19 mouse cellular contexts compared by ENCODE assay signal in genomic region chr4:81252859-81253780, GRCm38 (mm10).
A peak's percentile ranks its signal among the peaks of the same experiment; 100 is the strongest.
DNase-seq lines count a peak whose midpoint lies in the region; ATAC-seq and TF ChIP-seq lines count a peak whose summit lies in the region.
"Had no signal": no experiment of that assay in that cellular context is flagged by ENCODE, and none has a peak within 500 bp of the region (broad histone marks: within the 10 kb centered on the region; RNA-seq: fewer than 3 reads in every experiment).

No protein-coding gene starts in this region.

- DNase-seq in heart, adult 11 months: peak; percentile 46
- no peak for DNase-seq in heart, adult 8-10 months (ENCODE audit: low spot score)
- no peak for DNase-seq in liver, postnatal 0 days
- DNase-seq in liver, embryonic 11.5 days (ENCODE audit: low spot score): no peak
- peak; percentile 18 for DNase-seq in retina, embryonic 14.5 days (ENCODE audit: low spot score)
- no peak for DNase-seq in spleen, adult 18-20 months
- no peak for DNase-seq in thymus, postnatal 25 days
- DNase-seq: adrenal gland, adult 8-10 months; cerebellum, adult 11-12 months; cerebellum, postnatal 36 days; heart, adult 2 months; layer of hippocampus, postnatal 36 days; left cerebral cortex, postnatal 4 days; thymus, postnatal 14 days had no signal

- H3K4me1 ChIP-seq in liver, postnatal 0 days (ENCODE audit: insufficient read depth): no peaks in the 10 kb centered on the region
- no peaks in the 10 kb centered on the region for H3K4me1 ChIP-seq in liver, embryonic 11.5 days (replicated peaks; ENCODE audit: control insufficient read depth, insufficient read depth, low read length)
- H3K4me1 ChIP-seq in forebrain, embryonic 13.5 days: 0 out of 2 replicates have a peak, but pooled peaks cover 5% of the 10 kb centered on the region
- H3K4me1 ChIP-seq: embryonic facial prominence, embryonic 12.5 days; liver, embryonic 12.5 days had no signal

- TF ChIP-seq CTCF in liver, postnatal 0 days (IDR thresholded peaks at IDR 0.05; ENCODE audit: low read depth): no peak

- no peak for TF ChIP-seq EP300 in liver, postnatal 0 days (IDR thresholded peaks at IDR 0.05; ENCODE audit: low read depth)

- peak; percentile 67 for ATAC-seq in liver, postnatal 0 days
- no peak for ATAC-seq in liver, embryonic 11.5 days (replicated peaks; ENCODE audit: low FRiP score)
- peak; percentile 86 for ATAC-seq in forebrain, embryonic 13.5 days
- ATAC-seq: liver, embryonic 12.5 days had no signal

- no peak overlapping the region for H3K9ac ChIP-seq in liver, postnatal 0 days (replicated peaks)
- H3K9ac ChIP-seq in liver, embryonic 11.5 days (ENCODE audit: low read depth, low read length): no peak overlapping the region
- no peak overlapping the region for H3K9ac ChIP-seq in forebrain, embryonic 13.5 days
- H3K9ac ChIP-seq: embryonic facial prominence, embryonic 12.5 days; hindbrain, embryonic 15.5 days; liver, embryonic 12.5 days; lung, embryonic 15.5 days had no signal

- H3K4me2 ChIP-seq in liver, postnatal 0 days (ENCODE audit: low read depth, low read length): no peak overlapping the region
- no peak overlapping the region for H3K4me2 ChIP-seq in liver, embryonic 11.5 days
- no peak overlapping the region for H3K4me2 ChIP-seq in forebrain, embryonic 13.5 days
- H3K4me2 ChIP-seq: embryonic facial prominence, embryonic 12.5 days; hindbrain, embryonic 15.5 days; liver, embryonic 12.5 days; lung, embryonic 15.5 days had no signal

- H3K36me3 ChIP-seq in liver, postnatal 0 days (replicated peaks; ENCODE audit: insufficient read depth, low read length): no peaks in the 10 kb centered on the region
- no peaks in the 10 kb centered on the region for H3K36me3 ChIP-seq in liver, embryonic 11.5 days (ENCODE audit: control insufficient read depth, insufficient read depth, low read length)
- H3K36me3 ChIP-seq in forebrain, embryonic 13.5 days (ENCODE audit: poor library complexity, severe bottlenecking): no peaks in the 10 kb centered on the region
- H3K36me3 ChIP-seq: embryonic facial prominence, embryonic 12.5 days; hindbrain, embryonic 15.5 days; liver, embryonic 12.5 days; lung, embryonic 15.5 days had no signal

- no peaks in the 10 kb centered on the region for H3K27me3 ChIP-seq in liver, postnatal 0 days (ENCODE audit: insufficient read depth, low read length)
- H3K27me3 ChIP-seq in liver, embryonic 11.5 days (replicated peaks; ENCODE audit: control insufficient read depth, insufficient read depth, low read length): no peaks in the 10 kb centered on the region
- no peaks in the 10 kb centered on the region for H3K27me3 ChIP-seq in forebrain, embryonic 13.5 days
- H3K27me3 ChIP-seq: embryonic facial prominence, embryonic 12.5 days; hindbrain, embryonic 15.5 days; liver, embryonic 12.5 days; lung, embryonic 15.5 days had no signal

- no peak overlapping the region for H3K4me3 ChIP-seq in liver, postnatal 0 days (ENCODE audit: low read depth, low read length)
- H3K4me3 ChIP-seq in liver, embryonic 11.5 days (ENCODE audit: low read depth, low read length): no peak overlapping the region
- H3K4me3 ChIP-seq in forebrain, embryonic 13.5 days: no peak overlapping the region
- H3K4me3 ChIP-seq: embryonic facial prominence, embryonic 12.5 days; heart, adult 2 months; hindbrain, embryonic 15.5 days; liver, embryonic 12.5 days; lung, embryonic 15.5 days had no signal

- no peak overlapping the region for H3K27ac ChIP-seq in liver, postnatal 0 days (ENCODE audit: low read depth)
- no peak overlapping the region for H3K27ac ChIP-seq in liver, embryonic 11.5 days (ENCODE audit: low read depth, low read length)
- no peak overlapping the region for H3K27ac ChIP-seq in forebrain, embryonic 13.5 days
- H3K27ac ChIP-seq: embryonic facial prominence, embryonic 12.5 days; heart, adult 2 months; hindbrain, embryonic 15.5 days; liver, embryonic 12.5 days; lung, embryonic 15.5 days had no signal

- no peaks in the 10 kb centered on the region for H3K9me3 ChIP-seq in liver, postnatal 0 days (ENCODE audit: low read length)
- no peaks in the 10 kb centered on the region for H3K9me3 ChIP-seq in liver, embryonic 11.5 days (ENCODE audit: control insufficient read depth, low read length)
- H3K9me3 ChIP-seq in forebrain, embryonic 13.5 days (replicated peaks): no peaks in the 10 kb centered on the region
- H3K9me3 ChIP-seq: embryonic facial prominence, embryonic 12.5 days; hindbrain, embryonic 15.5 days; liver, embryonic 12.5 days; lung, embryonic 15.5 days had no signal

- 63% methylated on average over 6 of the region's 6 CpGs for WGBS in liver, postnatal 0 days (ENCODE audit: insufficient replicate concordance)
- 75% methylated on average over 6 of the region's 6 CpGs for WGBS in liver, embryonic 11.5 days
- 55% methylated on average over 6 of the region's 6 CpGs for WGBS in forebrain, embryonic 13.5 days

Comparison
In these comparisons a context has a peak if more than half of its experiments do, and no peak if none do; other contexts are left out.
1. DNase-seq: peak in heart, adult 11 months (single experiment) and retina, embryonic 14.5 days (single experiment); none in heart, adult 8-10 months (single experiment), liver, postnatal 0 days (single experiment), liver, embryonic 11.5 days (single experiment), spleen, adult 18-20 months (0 of 2) and thymus, postnatal 25 days (single experiment).